Mouse (Mus musculus) kidney, adult 2 months (tissue): ENCODE results near the gene Gm20532.

Experiments
- CTCF ChIP-seq: fragments of 200-500 bp; conservative IDR thresholded peaks from 2 replicates; pipeline ENCODE4 v1.5.1; 2011; ENCODE audit warnings: low read depth, mild to moderate bottlenecking, control low read depth, low read length, moderate library complexity, mixed read lengths; ENCODE audit not compliant: insufficient read depth, insufficient read length
- POLR2A ChIP-seq: fragments of 200-500 bp; IDR thresholded peaks from one replicate; pipeline ENCODE4 v1.6.1; 2011; ENCODE audit warnings: low read depth, low read length, control low read depth

- TF ChIP-seq CTCF: no peak
- TF ChIP-seq POLR2A: no peak
Measured at GRCm38 (mm10) chr2:26590282-26590681, 3.8 kb downstream of the Gm20532 start.
